Mouse (Mus musculus): Measurements from ENCODE around the gene Phactr4. TPM values are rescaled to one million over a fixed set of nuclear protein-coding genes. Genes with fewer than 3 reads are reported as not detected.

The Phactr4 gene
- polyA plus RNA-seq, 1 experiment from 2014 or later: 25.9 TPM

- H3K27ac ChIP-seq (ENCODE audit: low read length): no peak overlapping the region
- 70% methylated on average over 13 of the region's 13 CpGs for WGBS
- ATAC-seq (ENCODE audit: insufficient read depth, low FRiP score): no peak
- no peak overlapping the region for H3K4me2 ChIP-seq (ENCODE audit: low read depth, low read length)
- H3K27me3 ChIP-seq (ENCODE audit: control insufficient read depth, insufficient read depth, low read length): no peaks in the 10 kb centered on the region
- no peak overlapping the region for H3K9ac ChIP-seq (ENCODE audit: low read length)
- H3K9me3 ChIP-seq (replicated peaks; ENCODE audit: control insufficient read depth, low read length): no peaks in the 10 kb centered on the region
- H3K36me3 ChIP-seq (ENCODE audit: control insufficient read depth, insufficient read depth, low read length): peaks cover 23% of the 10 kb centered on the region; the same call in 1 of the 2 replicates
- no peak overlapping the region for H3K4me3 ChIP-seq (replicated peaks; ENCODE audit: low read length)
- no peaks in the 10 kb centered on the region for H3K4me1 ChIP-seq (ENCODE audit: control insufficient read depth, insufficient read depth, low read length)
Measured at GRCm38 (mm10) chr4:132365450-132366060, 56.7 kb downstream of the Phactr4 start.

GRCm38 (mm10) chr4:132363487-132363886 is 58.8 kb downstream of the Phactr4 start:
- 96% methylated on average over 11 of the region's 11 CpGs for WGBS
- no peaks in the 10 kb centered on the region for H3K27me3 ChIP-seq (ENCODE audit: control insufficient read depth, insufficient read depth, low read length)
- H3K4me3 ChIP-seq (replicated peaks; ENCODE audit: low read length): no peak overlapping the region
- H3K9ac ChIP-seq (ENCODE audit: low read length): no peak overlapping the region
- H3K36me3 ChIP-seq (ENCODE audit: control insufficient read depth, insufficient read depth, low read length): peaks cover 30% of the 10 kb centered on the region; the same call in 1 of the 2 replicates
- H3K9me3 ChIP-seq (replicated peaks; ENCODE audit: control insufficient read depth, low read length): no peaks in the 10 kb centered on the region
- no peak overlapping the region for H3K27ac ChIP-seq (ENCODE audit: low read length)
- no peak overlapping the region for H3K4me2 ChIP-seq (ENCODE audit: low read depth, low read length)
- no peak for ATAC-seq (ENCODE audit: insufficient read depth, low FRiP score)
- no peaks in the 10 kb centered on the region for H3K4me1 ChIP-seq (ENCODE audit: control insufficient read depth, insufficient read depth, low read length)

- H3K27ac ChIP-seq (ENCODE audit: low read length): no peak overlapping the region
- WGBS: 79% methylated on average over 4 of the region's 4 CpGs
- no peak overlapping the region for H3K4me2 ChIP-seq (ENCODE audit: low read depth, low read length)
- H3K36me3 ChIP-seq (ENCODE audit: control insufficient read depth, insufficient read depth, low read length): peaks cover 23% of the 10 kb centered on the region; the same call in 1 of the 2 replicates
- H3K4me3 ChIP-seq (replicated peaks; ENCODE audit: low read length): no peak overlapping the region
- ATAC-seq (ENCODE audit: insufficient read depth, low FRiP score): no peak
- no peak overlapping the region for H3K9ac ChIP-seq (ENCODE audit: low read length)
- H3K9me3 ChIP-seq (replicated peaks; ENCODE audit: control insufficient read depth, low read length): no peaks in the 10 kb centered on the region
- H3K4me1 ChIP-seq (ENCODE audit: control insufficient read depth, insufficient read depth, low read length): no peaks in the 10 kb centered on the region
- H3K27me3 ChIP-seq (ENCODE audit: control insufficient read depth, insufficient read depth, low read length): no peaks in the 10 kb centered on the region
Measured at GRCm38 (mm10) chr4:132359510-132359909, 62.8 kb downstream of the Phactr4 start.

GRCm38 (mm10) chr4:132356170-132356569 is 66.1 kb downstream of the Phactr4 start:
- Histone ChIP-seq H3K4me2 (ENCODE audit: low read depth, low read length) (no peak overlapping the region), H3K4me3 (replicated peaks; ENCODE audit: low read length) (no peak overlapping the region), H3K27ac (ENCODE audit: low read length) (no peak overlapping the region), H3K36me3 (ENCODE audit: control insufficient read depth, insufficient read depth, low read length) (peaks cover 21% of the 10 kb centered on the region), H3K9ac (ENCODE audit: low read length) (no peak overlapping the region), H3K27me3 (ENCODE audit: control insufficient read depth, insufficient read depth, low read length) (no peaks in the 10 kb centered on the region), H3K9me3 (replicated peaks; ENCODE audit: control insufficient read depth, low read length) (no peaks in the 10 kb centered on the region), H3K4me1 (ENCODE audit: control insufficient read depth, insufficient read depth, low read length) (peaks cover 9% of the 10 kb centered on the region; the same call in 1 of the 2 replicates)
- ATAC-seq (ENCODE audit: insufficient read depth, low FRiP score): no peak
- 42% methylated on average over 12 of the region's 12 CpGs for WGBS

- Histone ChIP-seq H3K27ac (ENCODE audit: low read length) (no peak overlapping the region), H3K4me1 (ENCODE audit: control insufficient read depth, insufficient read depth, low read length) (peaks cover 10% of the 10 kb centered on the region; the same call in 1 of the 2 replicates), H3K36me3 (ENCODE audit: control insufficient read depth, insufficient read depth, low read length) (peaks cover 18% of the 10 kb centered on the region), H3K4me2 (ENCODE audit: low read depth, low read length) (no peak overlapping the region), H3K9me3 (replicated peaks; ENCODE audit: control insufficient read depth, low read length) (no peaks in the 10 kb centered on the region), H3K27me3 (ENCODE audit: control insufficient read depth, insufficient read depth, low read length) (no peaks in the 10 kb centered on the region), H3K9ac (ENCODE audit: low read length) (no peak overlapping the region), H3K4me3 (replicated peaks; ENCODE audit: low read length) (no peak overlapping the region)
- 86% methylated on average over 3 of the region's 3 CpGs for WGBS
- ATAC-seq (ENCODE audit: insufficient read depth, low FRiP score): no peak
Measured at GRCm38 (mm10) chr4:132355403-132355802, 66.9 kb downstream of the Phactr4 start.

GRCm38 (mm10) chr4:132354571-132354970 is 67.7 kb downstream of the Phactr4 start:
- 89% methylated on average over 4 of the region's 4 CpGs for WGBS

GRCm38 (mm10) chr4:132353481-132353885 is 68.8 kb downstream of the Phactr4 start, which contains the start of gene Rcc1:
Gene Rcc1 (minus strand): TSS chr4:132353605.
- H3K27me3 ChIP-seq (ENCODE audit: control insufficient read depth, insufficient read depth, low read length): no peaks in the 10 kb centered on the region
- peak within 1 kb of the TSS; percentile 88 for H3K4me3 ChIP-seq (replicated peaks; ENCODE audit: low read length)
- peaks cover 9% of the 10 kb centered on the region for H3K36me3 ChIP-seq (ENCODE audit: control insufficient read depth, insufficient read depth, low read length)
- ATAC-seq (ENCODE audit: insufficient read depth, low FRiP score): peak; percentile 93
- peak within 1 kb of the TSS; percentile 72 for H3K4me2 ChIP-seq (ENCODE audit: low read depth, low read length)
- peaks cover 10% of the 10 kb centered on the region; the same call in 1 of the 2 replicates for H3K4me1 ChIP-seq (ENCODE audit: control insufficient read depth, insufficient read depth, low read length)
- WGBS: 0% methylated on average over 31 of the region's 31 CpGs
- H3K9me3 ChIP-seq (replicated peaks; ENCODE audit: control insufficient read depth, low read length): no peaks in the 10 kb centered on the region
- peak within 1 kb of the TSS; percentile 98 for H3K27ac ChIP-seq (ENCODE audit: low read length)
- peak within 1 kb of the TSS; percentile 94 for H3K9ac ChIP-seq (ENCODE audit: low read length)

More at GRCm38 (mm10) chr4:132354571-132354970, 67.7 kb downstream of the Phactr4 start:
- H3K4me2 ChIP-seq (ENCODE audit: low read depth, low read length): no peak overlapping the region
- H3K4me1 ChIP-seq (ENCODE audit: control insufficient read depth, insufficient read depth, low read length): peaks cover 10% of the 10 kb centered on the region; the same call in 1 of the 2 replicates
- H3K9ac ChIP-seq (ENCODE audit: low read length): no peak overlapping the region
- ATAC-seq (ENCODE audit: insufficient read depth, low FRiP score): no peak
- H3K27me3 ChIP-seq (ENCODE audit: control insufficient read depth, insufficient read depth, low read length): no peaks in the 10 kb centered on the region
- peak overlapping the region; percentile 23; the same call in 1 of the 2 replicates for H3K27ac ChIP-seq (ENCODE audit: low read length)
- H3K4me3 ChIP-seq (replicated peaks; ENCODE audit: low read length): no peak overlapping the region
- peaks cover 15% of the 10 kb centered on the region for H3K36me3 ChIP-seq (ENCODE audit: control insufficient read depth, insufficient read depth, low read length)
- no peaks in the 10 kb centered on the region for H3K9me3 ChIP-seq (replicated peaks; ENCODE audit: control insufficient read depth, low read length)

- no peaks in the 10 kb centered on the region for H3K9me3 ChIP-seq (replicated peaks; ENCODE audit: control insufficient read depth, low read length)
- ATAC-seq (ENCODE audit: insufficient read depth, low FRiP score): no peak
- peak overlapping the region; percentile 72 for H3K4me2 ChIP-seq (ENCODE audit: low read depth, low read length)
- H3K9ac ChIP-seq (ENCODE audit: low read length): peak overlapping the region; percentile 94
- H3K36me3 ChIP-seq (ENCODE audit: control insufficient read depth, insufficient read depth, low read length): peaks cover 9% of the 10 kb centered on the region
- peak overlapping the region; percentile 88 for H3K4me3 ChIP-seq (replicated peaks; ENCODE audit: low read length)
- H3K27me3 ChIP-seq (ENCODE audit: control insufficient read depth, insufficient read depth, low read length): no peaks in the 10 kb centered on the region
- peak overlapping the region; percentile 98 for H3K27ac ChIP-seq (ENCODE audit: low read length)
- under 1% methylated on average over 14 of the region's 14 CpGs for WGBS
- peaks cover 10% of the 10 kb centered on the region; the same call in 1 of the 2 replicates for H3K4me1 ChIP-seq (ENCODE audit: control insufficient read depth, insufficient read depth, low read length)
Measured at GRCm38 (mm10) chr4:132352739-132353138, 69.5 kb downstream of the Phactr4 start.

GRCm38 (mm10) chr4:132351401-132351800 is 70.9 kb downstream of the Phactr4 start:
- H3K27ac ChIP-seq (ENCODE audit: low read length): peak overlapping the region; percentile 47; the same call in 1 of the 2 replicates
- H3K9me3 ChIP-seq (replicated peaks; ENCODE audit: control insufficient read depth, low read length): no peaks in the 10 kb centered on the region
- 30% methylated on average over 1 of the region's 1 CpGs for whole genome bisulfite sequencing
- peak overlapping the region; percentile 7; the same call in 1 of the 2 replicates for H3K9ac ChIP-seq (ENCODE audit: low read length)
- peaks cover 10% of the 10 kb centered on the region; the same call in 1 of the 2 replicates for H3K4me1 ChIP-seq (ENCODE audit: control insufficient read depth, insufficient read depth, low read length)
- H3K36me3 ChIP-seq (ENCODE audit: control insufficient read depth, insufficient read depth, low read length): peaks cover 9% of the 10 kb centered on the region
- H3K4me3 ChIP-seq (replicated peaks; ENCODE audit: low read length): peak overlapping the region; percentile 88
- no peaks in the 10 kb centered on the region for H3K27me3 ChIP-seq (ENCODE audit: control insufficient read depth, insufficient read depth, low read length)
- H3K4me2 ChIP-seq (ENCODE audit: low read depth, low read length): peak overlapping the region; percentile 72
- no peak for ATAC-seq (ENCODE audit: insufficient read depth, low FRiP score)
